Mouse (Mus musculus) left cerebral cortex, postnatal 36 days (tissue): ENCODE results near the gene Hectd4. TPM values are rescaled to one million over a fixed set of nuclear protein-coding genes. Genes with fewer than 3 reads are reported as not detected.

Experiments
- DNase-seq, 2 experiments: peaks; one replicate each; pipeline ENCODE4 v3.0.0; 2021 to 2022; ENCODE audit warnings: low spot score in 2 of 2, mixed read lengths in 1 of 2
- intact Hi-C: fragments of 180-260 bp; cut with DNase I; formaldehyde crosslinking; loops from one replicate; pipeline ENCODE4 v1.15.1; 2025
- total RNA-seq, 2 experiments: library from RNA; stranded (reverse); gene quantifications; 2 replicates each; pipeline ENCODE4 v1.2.3; 2021

The Hectd4 gene
- 100 to 1,000 TPM; 180 to 207 TPM for total RNA-seq

- intact Hi-C loops: loop anchor here (5.0 kb wide), 1 partner anchor 167 kb away; the partner anchor contains the start of gene Trafd1
- peak; percentile 94 for DNase-seq
Measured at GRCm38 (mm10) chr5:121219980-121220731, at the start of gene Hectd4. Hectd4 (plus strand) TSS chr5:121220219.

- no peak for DNase-seq
- intact Hi-C loops: loop anchor here (5.0 to 10.0 kb wide), 2 partner anchors 221 to 378 kb away; partner anchors contain the start of gene Oas1e
Measured at GRCm38 (mm10) chr5:121172835-121173234, 47.2 kb upstream of the Hectd4 start.

- DNase-seq: no peak
Measured at GRCm38 (mm10) chr5:121179077-121179857, 40.8 kb upstream of the Hectd4 start.

GRCm38 (mm10) chr5:121183269-121183668 lies 36.8 kb upstream of the Hectd4 start:
- intact Hi-C loops: no loop called here

More at GRCm38 (mm10) chr5:121179077-121179857, 40.8 kb upstream of the Hectd4 start:
- intact Hi-C loops: loop anchor here (10.0 kb wide), 1 partner anchor 384 kb away; the partner anchor contains the start of gene Oas1e

GRCm38 (mm10) chr5:121184375-121184774 lies 35.6 kb upstream of the Hectd4 start:
- DNase-seq: no peak
- intact Hi-C loops: no loop called here

More at GRCm38 (mm10) chr5:121183269-121183668, 36.8 kb upstream of the Hectd4 start:
- no peak for DNase-seq

- no peak for DNase-seq
- intact Hi-C loops: no loop called here
Measured at GRCm38 (mm10) chr5:121184945-121185551, 35.0 kb upstream of the Hectd4 start.

GRCm38 (mm10) chr5:121187580-121188001 lies 32.4 kb upstream of the Hectd4 start:
- intact Hi-C loops: no loop called here

GRCm38 (mm10) chr5:121188265-121188664 lies 31.8 kb upstream of the Hectd4 start:
- intact Hi-C loops: no loop called here
- DNase-seq: no peak

More at GRCm38 (mm10) chr5:121187580-121188001, 32.4 kb upstream of the Hectd4 start:
- peak; percentile 21 to 25 for DNase-seq

- intact Hi-C loops: no loop called here
- DNase-seq: peak in 1 of 2 experiments; percentile 16
Measured at GRCm38 (mm10) chr5:121189182-121189581, 30.8 kb upstream of the Hectd4 start.

GRCm38 (mm10) chr5:121190210-121190835 lies 29.7 kb upstream of the Hectd4 start:
- peak in 1 of 2 experiments; percentile 11 for DNase-seq
- intact Hi-C loops: no loop called here

GRCm38 (mm10) chr5:121190836-121191583 lies 29.0 kb upstream of the Hectd4 start, which contains the start of gene Ptpn11:
Ptpn11 (minus strand) TSS chr5:121191397.
- intact Hi-C loops: loop anchor here (1.0 kb wide), 1 partner anchor 13 kb away; the partner anchor contains the start of gene Rpl6
- DNase-seq: peak; percentile 79 to 86

- DNase-seq: no peak
- intact Hi-C loops: loop anchor here (1.0 kb wide), 1 partner anchor 13 kb away; the partner anchor contains the start of gene Rpl6
Measured at GRCm38 (mm10) chr5:121191584-121191906, 28.5 kb upstream of the Hectd4 start.

GRCm38 (mm10) chr5:121194173-121194572 lies 25.8 kb upstream of the Hectd4 start:
- DNase-seq: no peak
- intact Hi-C loops: no loop called here

- DNase-seq: no peak
- intact Hi-C loops: no loop called here
Measured at GRCm38 (mm10) chr5:121196764-121197163, 23.3 kb upstream of the Hectd4 start.

GRCm38 (mm10) chr5:121197337-121197736 lies 22.7 kb upstream of the Hectd4 start:
- intact Hi-C loops: no loop called here
- DNase-seq: no peak

GRCm38 (mm10) chr5:121198376-121198775 lies 21.6 kb upstream of the Hectd4 start:
- DNase-seq: no peak
- intact Hi-C loops: no loop called here

- no peak for DNase-seq
- intact Hi-C loops: no loop called here
Measured at GRCm38 (mm10) chr5:121201739-121202138, 18.3 kb upstream of the Hectd4 start.

GRCm38 (mm10) chr5:121202467-121202866 lies 17.6 kb upstream of the Hectd4 start:
- no peak for DNase-seq
- intact Hi-C loops: no loop called here
